Mouse (Mus musculus) kidney, adult 2 months (tissue): ENCODE results near the gene Rgs9bp.

Experiments
- CTCF ChIP-seq: fragments of 200-500 bp; conservative IDR thresholded peaks from 2 replicates; pipeline ENCODE4 v1.5.1; 2011; ENCODE audit warnings: low read depth, mild to moderate bottlenecking, control low read depth, low read length, moderate library complexity, mixed read lengths; ENCODE audit not compliant: insufficient read depth, insufficient read length
- POLR2A ChIP-seq: fragments of 200-500 bp; IDR thresholded peaks from one replicate; pipeline ENCODE4 v1.6.1; 2011; ENCODE audit warnings: low read depth, low read length, control low read depth

GRCm38 (mm10) chr7:35609245-35609644 lies 23.9 kb upstream of the Rgs9bp start:
- TF ChIP-seq CTCF (no peak), POLR2A (no peak)
